Mouse (Mus musculus): ENCODE data around the gene Fam214a.

- TF ChIP-seq POLR2A (IDR thresholded peaks at IDR 0.05; ENCODE audit: extremely low read depth, insufficient read depth, low read length) (no peak), CTCF (IDR thresholded peaks at IDR 0.05; ENCODE audit: low read depth, low read length) (no peak)
Measured at GRCm38 (mm10) chr9:75041840-75042525, 89.3 kb downstream of the Fam214a start.
